Comparison of ENCODE assay signal across 15 mouse cellular contexts in genomic region chr1:184291129-184291528, GRCm38 (mm10).
"Had no signal": no experiment of that assay in that cellular context is flagged by ENCODE, and none has a peak within 500 bp of the region (broad histone marks: within the 10 kb centered on the region; RNA-seq: fewer than 3 reads in every experiment).

No protein-coding gene starts in this region.

- H3K4me3 ChIP-seq: left cerebral cortex, adult 2 months; limb, embryonic 10.5 days; liver, embryonic 15.5 days; megakaryocyte, embryonic 14.5 days; midbrain, embryonic 15.5 days; neural tube, embryonic 13.5 days; stomach, embryonic 15.5 days had no signal

- H3K27ac ChIP-seq: left cerebral cortex, adult 2 months; limb, embryonic 10.5 days; liver, embryonic 15.5 days; macrophage; midbrain, embryonic 15.5 days; neural tube, embryonic 13.5 days; stomach, embryonic 15.5 days had no signal

- H3K36me3 ChIP-seq: limb, embryonic 10.5 days; liver, embryonic 15.5 days; midbrain, embryonic 15.5 days; neural tube, embryonic 13.5 days; stomach, embryonic 15.5 days had no signal

- DNase-seq: kidney, adult 8-10 months; kidney, postnatal 25 days; lung, embryonic 14.5 days; retina, postnatal 1 day; right cerebral cortex, postnatal 4 days; thymus, adult 2 months; thymus, postnatal 25 days had no signal

- H3K27me3 ChIP-seq: liver, embryonic 15.5 days; midbrain, embryonic 15.5 days; neural tube, embryonic 13.5 days had no signal

- H3K4me1 ChIP-seq: limb, embryonic 10.5 days; liver, embryonic 15.5 days; megakaryocyte, embryonic 14.5 days; midbrain, embryonic 15.5 days; stomach, embryonic 15.5 days had no signal
